In the genomic region with DNA sequence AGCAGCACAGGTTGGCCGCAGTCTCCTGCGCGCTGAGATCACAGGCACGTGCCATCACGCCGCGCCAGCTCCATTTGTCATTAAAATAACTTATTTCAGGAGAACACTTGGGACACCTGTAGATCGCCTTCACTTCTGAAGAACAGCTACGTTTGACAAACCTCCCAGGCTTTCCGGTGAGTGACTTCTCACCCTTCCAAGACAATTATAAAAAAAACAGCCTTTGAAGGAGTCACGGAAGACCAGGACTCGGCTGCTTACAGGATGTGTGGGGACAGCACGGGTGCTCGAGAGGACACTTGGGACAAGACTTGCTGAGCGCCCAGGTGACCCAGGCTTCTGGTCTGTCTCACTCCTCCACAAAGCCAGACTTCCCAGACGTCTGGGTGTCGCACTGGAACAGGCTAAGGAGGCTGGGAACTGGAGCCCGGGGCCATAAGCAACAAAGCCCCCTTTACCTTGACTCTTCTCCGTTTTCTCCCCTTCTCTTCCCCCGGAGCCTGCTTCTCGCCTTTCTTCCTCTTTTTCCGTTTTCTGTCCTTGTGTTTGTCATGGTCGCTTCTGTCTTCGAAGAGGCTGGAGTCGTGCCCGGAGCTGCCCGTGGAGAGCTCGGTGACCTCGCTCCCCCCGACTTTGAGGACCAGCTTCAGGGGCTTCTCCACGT, we compare ENCODE assay signal across 8 mouse cellular contexts. TPM values are rescaled to one million over a fixed set of nuclear protein-coding genes. Genes with fewer than 3 reads are reported as not detected.
DNase-seq lines count a peak whose midpoint lies in the region; ATAC-seq and TF ChIP-seq lines count a peak whose summit lies in the region.

No protein-coding gene starts in this region.

- peak overlapping the region; percentile 99 for H3K9ac ChIP-seq in heart, embryonic 16.5 days (ENCODE audit: low read length)

- peaks cover 35% of the 10 kb centered on the region for H3K79me3 ChIP-seq in C2C12 (ENCODE audit: low read depth)

- under 1% methylated on average over 31 of the region's 31 CpGs for WGBS in heart, embryonic 16.5 days

- TF ChIP-seq CTCF in C2C12 (IDR thresholded peaks at IDR 0.05; ENCODE audit: control insufficient read depth, insufficient read depth, insufficient read length), result no peak

- H3K4me2 ChIP-seq in heart, embryonic 16.5 days (ENCODE audit: low read depth, low read length), result peak overlapping the region; percentile 88

- peak; percentile 25 for DNase-seq in cerebellum, adult 11-12 months
- no peak for DNase-seq in cerebellum, postnatal 4 days (ENCODE audit: low spot score in 2 of 2)
- peak; percentile 38 for DNase-seq in c-Kit-positive CD71-positive TER-119-positive erythroid progenitor cells, embryonic 14.5 days (ENCODE audit: low spot score)
- DNase-seq in kidney, postnatal 4 days, result peak; percentile 31 to 45
- DNase-seq in mesoderm, embryonic 11.5 days (ENCODE audit: low read depth, low spot score), result peak; percentile 18
- peak; percentile 30 for DNase-seq in thymus, postnatal 14 days

- no peak for ATAC-seq in heart, embryonic 16.5 days (replicated peaks; ENCODE audit: extremely low read depth, insufficient read depth, low FRiP score)

- H3K9me3 ChIP-seq in heart, embryonic 16.5 days (replicated peaks; ENCODE audit: control insufficient read depth, low read length), result 0 out of 2 replicates have a peak, but pooled peaks cover 5% of the 10 kb centered on the region

- H3K27ac ChIP-seq in heart, embryonic 16.5 days (ENCODE audit: low read length), result peak overlapping the region; percentile 91

- H3K4me1 ChIP-seq in heart, embryonic 16.5 days (ENCODE audit: control insufficient read depth, insufficient read depth, low read length), result peaks cover 32% of the 10 kb centered on the region

- no peaks in the 10 kb centered on the region for H3K27me3 ChIP-seq in C2C12 (ENCODE audit: control insufficient read depth, insufficient read depth, insufficient read length)
- H3K27me3 ChIP-seq in heart, embryonic 16.5 days (ENCODE audit: control insufficient read depth, insufficient read depth, low read length), result no peaks in the 10 kb centered on the region

- H3K79me2 ChIP-seq in C2C12 (ENCODE audit: control insufficient read depth, insufficient read depth), result peaks cover 37% of the 10 kb centered on the region

- H3ac ChIP-seq in C2C12 (ENCODE audit: control insufficient read depth, insufficient read length, low read depth), result peak overlapping the region; percentile 89

- H3K36me3 ChIP-seq in C2C12 (ENCODE audit: control insufficient read depth, insufficient read depth), result peaks cover 33% of the 10 kb centered on the region
- H3K36me3 ChIP-seq in heart, embryonic 16.5 days (ENCODE audit: control insufficient read depth, insufficient read depth), result peaks cover 28% of the 10 kb centered on the region

- peak overlapping the region; percentile 92 for H3K4me3 ChIP-seq in C2C12 (ENCODE audit: insufficient read depth, poor library complexity, severe bottlenecking)
- H3K4me3 ChIP-seq in heart, embryonic 16.5 days (ENCODE audit: low read length), result peak overlapping the region; percentile 96

TF ChIP-seq in C2C12, 6 proteins besides CTCF, POLR2A, EP300 and RAD21:
- TF ChIP-seq USF1 (IDR thresholded peaks at IDR 0.05; ENCODE audit: low read depth) (no peak), CEBPB (IDR thresholded peaks at IDR 0.05; ENCODE audit: low read depth) (no peak), FOSL1 (IDR thresholded peaks at IDR 0.05; ENCODE audit: insufficient read depth, low read length, poor library complexity, severe bottlenecking) (no peak)

RNA-seq across cellular contexts. Expression of a gene that starts 0.8 kb away (rescaled TPM):
- polyA plus RNA-seq in C2C12 (2012; fragmentation: generic; extraction: Trizol), result 16.9 TPM
- polyA plus RNA-seq in heart, embryonic 16.5 days (2015; fragmentation: Nextera tagmentation; extraction: Ambion mirVana), result 60.3 and 64.4 TPM in 2 replicates

Comparison
In these comparisons a context has a peak if more than half of its experiments do, and no peak if none do; other contexts are left out.
1. DNase-seq: peak in cerebellum, adult 11-12 months (single experiment), c-Kit-positive CD71-positive TER-119-positive erythroid progenitor cells, embryonic 14.5 days (single experiment), kidney, postnatal 4 days (2 of 2), mesoderm, embryonic 11.5 days (single experiment) and thymus, postnatal 14 days (single experiment); none in cerebellum, postnatal 4 days (0 of 2).